In the genomic region with DNA sequence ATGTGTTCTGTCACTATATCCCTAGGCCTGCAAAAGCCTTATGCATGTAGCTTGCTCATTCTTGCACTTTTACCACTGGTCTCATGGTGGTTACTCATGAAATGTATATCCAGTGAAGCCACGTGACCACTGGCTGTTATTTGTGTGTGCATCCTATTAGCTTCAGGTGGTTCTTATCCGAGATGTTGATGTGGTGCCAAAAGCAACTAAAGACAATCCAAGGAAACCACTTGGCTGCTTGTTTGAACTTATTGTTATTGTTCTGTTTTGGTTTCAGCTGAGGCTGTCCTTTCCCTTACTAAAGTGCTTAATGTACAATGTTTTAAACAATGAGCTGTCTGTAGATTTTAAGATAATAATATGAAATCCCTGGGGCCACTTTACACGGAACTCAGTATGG, we compare ENCODE assay signal across 15 mouse cellular contexts.
"Had no signal": no experiment of that assay in that cellular context is flagged by ENCODE, and none has a peak within 500 bp of the region (broad histone marks: within the 10 kb centered on the region; RNA-seq: fewer than 3 reads in every experiment).

No protein-coding gene starts in this region.

- H3K4me1 ChIP-seq: lung, embryonic 15.5 days; midbrain, embryonic 10.5 days; midbrain, embryonic 15.5 days; neural tube, embryonic 13.5 days had no signal

- H3K9ac ChIP-seq: liver, embryonic 14.5 days; lung, embryonic 15.5 days; midbrain, embryonic 15.5 days; neural tube, embryonic 13.5 days had no signal

- H3K4me3 ChIP-seq: left cerebral cortex, adult 2 months; lung, embryonic 15.5 days; midbrain, embryonic 10.5 days; midbrain, embryonic 15.5 days; neural tube, embryonic 13.5 days had no signal

- H3K27ac ChIP-seq: left cerebral cortex, adult 2 months; liver, embryonic 14.5 days; midbrain, embryonic 10.5 days; midbrain, embryonic 15.5 days; neural tube, embryonic 13.5 days had no signal

- H3K27me3 ChIP-seq: lung, embryonic 15.5 days; midbrain, embryonic 15.5 days; neural tube, embryonic 13.5 days had no signal

- ATAC-seq: inflammation-experienced regulatory T-cells, adult 6 months; intestine, postnatal 0 days; midbrain, embryonic 15.5 days had no signal

- DNase-seq: kidney, adult 9 months; kidney, postnatal 25 days; retina, postnatal 1 day; right cerebral cortex, postnatal 4 days; spleen, adult 18-20 months; thymus, adult 2 months; thymus, postnatal 25 days had no signal

- H3K9me3 ChIP-seq: lung, embryonic 15.5 days; midbrain, embryonic 10.5 days; midbrain, embryonic 15.5 days; neural tube, embryonic 13.5 days had no signal

- H3K4me2 ChIP-seq: lung, embryonic 15.5 days; midbrain, embryonic 15.5 days; neural tube, embryonic 13.5 days had no signal

- H3K36me3 ChIP-seq: lung, embryonic 15.5 days; midbrain, embryonic 10.5 days; midbrain, embryonic 15.5 days; neural tube, embryonic 13.5 days had no signal
